Mouse (Mus musculus) G1E-ER4 (cell line): ENCODE measurements around the gene Mypn. TPM values are rescaled to one million over a fixed set of nuclear protein-coding genes. Genes with fewer than 3 reads are reported as not detected.

ENCODE experiments used
- GATA1 ChIP-seq: IDR thresholded peaks from one replicate; pipeline ENCODE4 v1.8.0; 2012; ENCODE audit warnings: low read length, inconsistent platforms
- polyA plus RNA-seq: library from polyadenylated mRNA; stranded (reverse); fragments of >175 nt; gene quantifications from 2 replicates; pipeline ENCODE4 v1.2.3, GENCODE M21; 2012

The Mypn gene
- polyA plus RNA-seq, 1 experiment, result not detected

DNA sequence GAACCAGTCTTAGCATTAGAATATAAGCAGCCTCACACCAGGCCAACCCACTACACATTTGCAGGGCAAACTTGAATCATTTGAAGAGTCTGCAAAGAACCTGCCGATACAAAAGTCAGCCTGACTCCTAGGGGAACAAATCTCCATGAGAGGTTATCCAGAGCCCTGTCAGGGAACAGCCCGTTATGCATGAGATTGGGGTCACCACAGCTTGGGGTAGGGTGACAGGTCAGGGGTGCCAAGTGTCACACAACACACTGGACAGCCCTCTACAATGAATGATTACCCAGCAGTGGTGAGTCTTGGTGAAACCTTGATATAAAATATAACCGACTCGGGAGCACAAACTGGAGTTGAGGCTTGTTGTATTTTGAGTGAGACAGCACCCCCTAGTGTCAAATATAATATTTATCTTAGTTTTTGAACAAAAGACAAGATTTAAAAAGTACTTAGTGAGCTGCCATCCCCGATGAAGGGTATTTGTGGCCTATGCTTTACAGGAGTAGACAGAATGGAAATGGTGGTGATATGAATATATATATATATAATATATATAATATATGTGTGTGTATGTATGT, 90.6 kb downstream of the Mypn start:
- no peak for TF ChIP-seq GATA1

- no peak for TF ChIP-seq GATA1
These were observed 103.1 kb downstream of the Mypn start for GRCm38 (mm10) chr10:63100657-63101056.

DNA sequence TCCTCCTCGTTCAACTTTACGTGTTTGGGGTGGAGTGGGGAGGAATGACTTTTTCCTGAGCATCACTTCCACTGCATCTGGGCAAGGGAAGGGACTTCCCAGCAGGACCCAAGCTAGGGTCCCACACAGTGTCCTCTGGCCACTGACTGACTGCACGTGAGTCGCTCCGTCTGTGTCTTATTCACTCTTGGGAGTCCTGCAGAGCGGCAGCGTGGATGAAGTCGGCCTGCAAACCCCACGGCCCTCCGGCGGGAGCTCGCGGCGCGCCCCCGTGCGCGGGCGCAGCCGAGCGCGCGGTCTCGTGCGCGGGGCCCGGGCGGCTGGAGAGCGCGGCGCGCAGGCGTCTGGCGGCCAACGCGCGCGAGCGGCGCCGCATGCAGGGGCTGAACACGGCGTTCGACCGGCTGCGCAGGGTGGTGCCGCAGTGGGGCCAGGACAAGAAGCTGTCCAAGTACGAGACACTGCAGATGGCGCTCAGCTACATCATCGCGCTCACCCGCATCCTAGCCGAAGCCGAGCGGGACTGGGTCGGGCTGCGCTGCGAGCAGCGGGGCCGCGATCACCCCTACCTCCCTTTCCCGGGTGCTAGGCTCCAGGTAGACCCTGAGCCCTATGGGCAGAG, 103.7 kb downstream of the Mypn start:
- no peak for TF ChIP-seq GATA1

- no peak for TF ChIP-seq GATA1
These were observed 104.2 kb downstream of the Mypn start, which contains the start of gene Atoh7 for GRCm38 (mm10) chr10:63099521-63099920. TSS of gene Atoh7 (plus strand) at chr10:63099651.

- no peak for TF ChIP-seq GATA1
These were observed 105.6 kb downstream of the Mypn start for GRCm38 (mm10) chr10:63098191-63098590.

DNA sequence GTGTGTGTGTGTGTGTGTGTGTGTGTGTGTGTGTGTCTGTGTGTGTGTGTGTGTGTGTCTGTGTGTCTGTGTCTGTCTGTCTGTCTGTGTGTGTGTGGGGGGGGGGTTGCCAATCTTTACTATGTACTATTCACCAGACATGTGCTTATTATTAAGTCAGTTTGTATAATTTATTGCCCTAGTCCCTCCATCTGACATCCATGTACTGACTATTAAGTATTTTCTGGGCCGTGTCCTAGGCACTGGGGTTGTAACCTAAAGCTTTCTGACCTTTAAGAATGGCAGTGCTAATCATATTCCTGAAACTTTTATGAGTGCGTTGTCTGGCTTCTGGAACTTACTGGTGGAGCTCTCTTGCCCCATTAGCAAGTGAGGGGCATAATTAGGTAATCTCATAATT, 107.0 kb downstream of the Mypn start:
- TF ChIP-seq GATA1, result no peak

GRCm38 (mm10) chr10:63092616-63093550, 110.9 kb downstream of the Mypn start:
- no peak for TF ChIP-seq GATA1

GRCm38 (mm10) chr10:63091915-63092314, 111.8 kb downstream of the Mypn start:
- TF ChIP-seq GATA1, result no peak

- no peak for TF ChIP-seq GATA1
These were observed 113.8 kb downstream of the Mypn start for GRCm38 (mm10) chr10:63089758-63090571.

DNA sequence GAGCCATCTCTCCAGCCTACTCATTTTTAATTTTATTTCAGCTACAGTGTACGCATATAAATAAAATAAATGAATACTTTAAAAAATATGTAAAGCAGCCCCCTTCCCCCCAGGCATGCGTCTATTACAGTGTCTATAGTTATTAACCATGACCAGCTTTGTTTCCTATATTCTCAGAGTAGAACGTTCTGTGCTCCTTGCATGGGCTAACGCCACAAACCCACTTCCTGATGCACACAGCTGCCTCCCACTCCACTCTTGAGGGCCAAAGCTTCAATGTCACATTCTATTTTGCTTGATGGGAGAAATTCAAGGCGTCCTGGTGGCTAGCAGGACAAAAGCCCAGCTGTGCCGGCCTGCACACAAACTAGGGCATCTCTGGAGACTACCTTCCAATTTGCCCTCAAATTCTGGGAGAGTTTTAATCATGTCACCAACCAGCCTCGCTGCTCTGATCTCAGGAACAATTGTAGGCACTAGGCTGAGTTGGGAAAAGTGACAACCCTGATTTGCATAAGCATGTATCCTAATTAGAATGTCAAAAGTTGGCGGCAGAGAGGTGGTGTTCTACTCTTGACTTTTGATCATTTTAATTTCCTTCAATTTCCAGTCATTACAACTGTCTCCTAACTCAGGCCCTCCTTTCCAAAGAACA, 114.5 kb downstream of the Mypn start:
- no peak for TF ChIP-seq GATA1

GRCm38 (mm10) chr10:63086304-63086703, 117.4 kb downstream of the Mypn start:
- TF ChIP-seq GATA1, result no peak

DNA sequence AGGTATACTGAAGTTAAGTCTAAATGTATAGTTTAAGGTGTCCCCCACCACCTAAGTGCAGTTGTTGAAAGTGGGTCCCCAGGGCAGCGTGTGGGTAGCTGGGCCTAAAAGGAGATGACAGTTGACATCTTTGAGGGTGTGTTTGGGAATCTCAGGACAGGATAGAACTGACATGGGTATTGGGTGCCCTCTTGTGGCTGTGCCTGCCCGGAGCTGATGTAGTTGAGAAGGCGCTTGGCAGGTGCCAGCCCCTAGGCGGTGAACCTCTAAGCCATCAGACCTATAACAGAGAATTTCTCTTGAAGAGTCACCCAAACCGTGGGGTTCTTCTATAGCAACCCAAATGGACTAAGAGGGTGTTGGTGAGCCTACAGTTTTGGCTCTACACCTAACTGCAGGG, 137.8 kb downstream of the Mypn start:
- TF ChIP-seq GATA1, result no peak

Other genes starting within 250 kb of the Mypn start
- gene Rufy2, start 223.7 kb downstream of the Mypn start, polyA plus RNA-seq, result 0.62 and 0.78 TPM in 2 replicates
- gene Hnrnph3, start 179.7 kb downstream of the Mypn start, polyA plus RNA-seq, result 4.5 and 5.2 TPM in 2 replicates
- gene Pbld2, start 179.6 kb downstream of the Mypn start, polyA plus RNA-seq, result not detected in 2 replicates
- not detected in 2 replicates for gene Pbld1, start 143.8 kb downstream of the Mypn start, polyA plus RNA-seq
- gene Atoh7, start 104.3 kb downstream of the Mypn start, polyA plus RNA-seq, result not detected in 2 replicates
- gene Herc4, start 39.9 kb upstream of the Mypn start, polyA plus RNA-seq, result 4.8 and 6.2 TPM in 2 replicates
- 2.8 and 3.6 TPM in 2 replicates for gene Sirt1, start 177.8 kb upstream of the Mypn start, polyA plus RNA-seq
- 0.02 and 0.11 TPM in 2 replicates for gene Dnajc12, start 178.5 kb upstream of the Mypn start, polyA plus RNA-seq
- not detected in 2 replicates for gene Gm7075, start 217.8 kb upstream of the Mypn start, polyA plus RNA-seq
- gene Ctnna3, start 226.1 kb upstream of the Mypn start, polyA plus RNA-seq, result not detected in 2 replicates